Mouse (Mus musculus): ENCODE measurements around the gene Eya2.

Gene Eya2

GRCm38 (mm10) chr2:165717182-165718176 lies 122.6 kb downstream of the Eya2 start:
- DNase-seq (ENCODE audit: low spot score) = no peak

DNA sequence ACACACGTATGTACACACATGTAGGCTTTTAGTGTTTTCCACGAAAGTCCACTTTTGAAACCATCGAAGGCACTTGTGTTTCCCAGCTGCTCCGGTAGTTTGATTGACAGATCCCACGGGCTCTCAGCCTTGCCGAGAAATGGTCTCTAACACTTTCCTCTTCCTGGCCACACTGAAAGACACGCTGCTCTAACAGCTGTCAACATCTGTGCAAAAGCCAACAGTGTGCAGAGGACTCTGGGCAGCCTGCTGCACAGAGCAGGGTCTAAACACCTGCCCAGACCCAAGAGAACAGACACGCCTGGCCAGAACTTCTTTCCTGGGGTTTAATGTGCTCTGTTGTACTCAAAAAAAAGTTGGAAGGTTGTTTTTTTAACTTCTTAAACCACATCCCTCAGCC lies 124.5 kb downstream of the Eya2 start:
- no peak for DNase-seq (ENCODE audit: low spot score)

- no peak for DNase-seq (ENCODE audit: low spot score)
Measured at GRCm38 (mm10) chr2:165721941-165722340, 127.1 kb downstream of the Eya2 start.

GRCm38 (mm10) chr2:165732552-165733238 lies 137.9 kb downstream of the Eya2 start:
- DNase-seq (ENCODE audit: low spot score) = no peak

GRCm38 (mm10) chr2:165733701-165734100 lies 138.9 kb downstream of the Eya2 start:
- no peak for DNase-seq (ENCODE audit: low spot score)

- DNase-seq (ENCODE audit: low spot score) = no peak
Measured at GRCm38 (mm10) chr2:165736297-165736696, 141.5 kb downstream of the Eya2 start.

- no peak for DNase-seq (ENCODE audit: low spot score)
Measured at GRCm38 (mm10) chr2:165740381-165740780, 145.5 kb downstream of the Eya2 start.

- no peak for DNase-seq (ENCODE audit: low spot score)
Measured at GRCm38 (mm10) chr2:165740982-165741381, 146.2 kb downstream of the Eya2 start.

DNA sequence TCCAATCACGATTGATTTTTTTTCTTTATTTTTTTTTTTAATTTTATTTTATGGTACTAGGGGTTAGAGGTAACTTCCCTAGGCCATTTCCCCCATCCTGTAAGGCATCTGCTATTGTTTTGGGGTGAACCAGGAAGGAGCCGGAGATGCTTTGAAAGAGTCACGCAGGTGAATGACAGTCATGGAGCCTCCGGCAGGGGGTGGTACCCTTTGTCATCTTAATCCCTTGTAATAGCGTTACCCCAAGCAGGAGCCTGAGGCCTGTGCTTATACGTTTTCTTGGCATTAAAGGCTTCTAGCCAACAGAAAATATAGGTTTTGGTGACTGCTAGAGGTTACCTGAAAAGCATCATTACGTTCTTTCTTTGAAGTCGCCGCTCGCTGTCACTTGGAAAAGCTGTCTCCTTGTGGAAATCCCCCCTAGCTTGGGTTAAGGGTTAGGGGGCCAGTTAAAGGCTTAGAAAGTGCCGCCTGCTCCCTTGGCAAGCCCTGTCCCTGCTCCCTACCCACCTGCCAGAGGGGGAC lies 146.8 kb downstream of the Eya2 start:
- DNase-seq (ENCODE audit: low spot score) = no peak

DNA sequence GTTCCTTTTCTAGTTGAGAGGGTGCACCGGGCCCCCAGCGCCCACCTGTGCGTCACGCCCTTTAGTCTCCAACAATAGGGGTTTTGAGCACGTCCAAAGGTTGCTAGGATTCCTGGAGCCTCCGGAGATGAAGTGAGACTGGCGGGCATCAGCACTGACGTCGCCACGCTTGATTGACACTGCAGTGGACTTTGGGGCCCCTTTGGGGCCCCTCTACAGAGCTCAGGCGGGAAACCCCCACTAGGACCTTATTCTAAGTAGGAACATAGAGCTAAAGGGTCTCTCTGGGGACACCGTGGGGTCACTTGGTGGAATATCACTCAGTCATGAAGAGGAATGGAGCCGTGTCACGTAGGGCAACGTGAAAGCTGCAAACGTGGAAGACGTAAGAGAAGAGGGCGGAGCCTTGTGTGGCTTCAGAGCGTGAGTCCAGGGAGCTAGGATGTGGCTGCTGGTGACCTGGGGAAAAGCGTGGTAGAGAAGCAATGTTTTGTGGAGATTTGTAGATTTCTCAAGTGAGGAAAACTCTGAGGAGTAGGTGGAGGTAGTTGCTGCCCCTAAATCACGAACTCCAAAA lies 147.5 kb downstream of the Eya2 start:
- no peak for DNase-seq (ENCODE audit: low spot score)

DNA sequence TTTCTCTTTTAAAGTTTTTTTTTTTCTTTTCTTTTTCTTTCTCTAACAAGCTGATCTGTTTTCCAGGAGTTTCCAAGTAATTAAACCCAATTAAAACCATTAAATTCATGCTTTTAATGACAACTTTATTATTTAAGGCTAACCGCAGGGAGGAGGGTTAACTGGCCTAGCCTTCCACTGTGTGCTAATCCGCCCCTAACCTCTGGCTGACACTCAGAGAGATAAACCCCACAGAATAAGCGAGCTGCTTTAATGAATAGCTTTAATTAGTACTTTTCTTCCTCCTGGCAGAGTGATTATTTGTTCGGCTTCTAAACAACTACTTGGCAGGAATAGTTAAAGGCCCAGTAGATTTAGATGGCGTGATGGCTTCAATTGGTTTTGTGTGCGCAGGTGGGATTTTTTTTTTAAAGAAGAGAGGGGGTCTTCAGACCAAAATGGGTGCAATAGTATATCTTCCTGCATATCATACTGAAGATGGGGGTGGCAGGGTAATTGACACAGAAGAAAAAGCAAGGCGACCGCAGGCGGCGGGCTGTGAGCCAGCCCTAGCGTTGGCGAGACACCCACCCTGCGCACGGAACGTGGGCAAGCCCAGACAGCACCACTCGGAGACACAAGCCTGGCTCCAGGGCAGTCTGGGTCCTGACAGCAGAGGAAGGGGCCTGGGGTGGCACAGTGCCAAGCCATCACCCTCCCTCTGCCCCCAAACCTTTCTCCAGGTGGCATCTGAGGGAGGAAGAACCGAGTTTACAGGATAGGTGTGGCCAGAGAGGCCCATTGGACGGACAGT lies 150.7 kb downstream of the Eya2 start:
- no peak for DNase-seq (ENCODE audit: low spot score)

DNA sequence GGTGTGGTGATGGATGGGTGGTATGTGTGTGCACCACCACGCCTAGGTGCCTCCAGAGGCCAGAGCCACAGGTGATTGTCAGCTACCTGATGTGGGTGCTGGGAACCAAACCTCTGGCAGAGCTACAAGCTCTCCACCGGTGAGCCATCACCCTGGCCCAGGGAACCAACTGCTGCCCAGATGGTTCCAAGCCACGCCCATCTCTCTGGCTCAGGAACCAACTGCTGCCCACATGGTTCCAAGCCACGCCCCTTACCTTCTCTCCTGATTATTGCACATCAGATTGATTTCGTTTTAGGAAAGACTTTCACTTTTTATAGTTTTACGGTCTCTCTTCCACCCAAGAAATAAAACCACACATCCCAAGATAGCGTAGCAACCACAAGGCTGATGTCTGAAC lies 153.1 kb downstream of the Eya2 start:
- DNase-seq (ENCODE audit: low spot score) = no peak

GRCm38 (mm10) chr2:165748426-165748825 lies 153.6 kb downstream of the Eya2 start:
- no peak for DNase-seq (ENCODE audit: low spot score)

DNA sequence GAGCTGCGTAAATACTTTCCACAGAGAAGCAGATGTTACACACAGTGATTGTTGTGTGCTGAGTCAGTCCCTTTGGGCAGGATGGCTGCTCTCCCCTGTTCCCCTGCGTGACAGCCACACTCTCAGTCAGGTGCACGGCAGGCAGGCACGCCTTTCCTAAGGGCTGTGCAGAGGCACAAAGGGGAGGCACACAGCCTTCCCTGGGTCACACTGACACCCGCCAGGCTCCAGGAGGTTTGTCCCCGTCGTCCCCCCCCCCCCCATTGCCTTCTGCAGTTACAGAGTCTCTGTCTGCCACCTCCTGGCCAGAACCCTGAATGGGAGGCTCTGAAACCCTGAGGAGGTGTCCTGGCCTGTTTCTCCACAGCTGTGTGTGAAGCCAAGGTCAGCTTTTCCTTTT lies 156.2 kb downstream of the Eya2 start:
- DNase-seq (ENCODE audit: low spot score) = peak; percentile 51

DNA sequence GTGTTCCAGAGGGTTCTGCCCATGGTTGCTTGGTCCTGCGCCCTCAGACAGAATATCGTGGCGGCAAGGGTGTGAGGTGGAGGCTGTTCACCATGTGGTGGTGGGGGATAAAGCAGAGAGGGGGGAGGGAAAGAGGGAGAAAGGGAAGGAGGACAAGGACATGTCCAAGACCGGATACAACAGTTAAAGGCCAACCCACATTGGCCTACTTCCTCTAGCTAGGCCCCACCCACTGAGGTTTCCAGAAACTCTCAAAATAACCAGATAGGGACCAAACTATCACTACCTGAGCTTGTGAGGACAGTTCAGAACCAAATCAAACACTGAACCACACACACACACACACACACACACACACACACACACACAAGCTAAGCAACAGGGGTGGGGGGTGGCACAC lies 157.9 kb downstream of the Eya2 start:
- DNase-seq (ENCODE audit: low spot score) = no peak

GRCm38 (mm10) chr2:165757799-165758198 lies 163.0 kb downstream of the Eya2 start:
- no peak for DNase-seq (ENCODE audit: low spot score)

GRCm38 (mm10) chr2:165758534-165758933 lies 163.7 kb downstream of the Eya2 start:
- no peak for DNase-seq (ENCODE audit: low spot score)

DNA sequence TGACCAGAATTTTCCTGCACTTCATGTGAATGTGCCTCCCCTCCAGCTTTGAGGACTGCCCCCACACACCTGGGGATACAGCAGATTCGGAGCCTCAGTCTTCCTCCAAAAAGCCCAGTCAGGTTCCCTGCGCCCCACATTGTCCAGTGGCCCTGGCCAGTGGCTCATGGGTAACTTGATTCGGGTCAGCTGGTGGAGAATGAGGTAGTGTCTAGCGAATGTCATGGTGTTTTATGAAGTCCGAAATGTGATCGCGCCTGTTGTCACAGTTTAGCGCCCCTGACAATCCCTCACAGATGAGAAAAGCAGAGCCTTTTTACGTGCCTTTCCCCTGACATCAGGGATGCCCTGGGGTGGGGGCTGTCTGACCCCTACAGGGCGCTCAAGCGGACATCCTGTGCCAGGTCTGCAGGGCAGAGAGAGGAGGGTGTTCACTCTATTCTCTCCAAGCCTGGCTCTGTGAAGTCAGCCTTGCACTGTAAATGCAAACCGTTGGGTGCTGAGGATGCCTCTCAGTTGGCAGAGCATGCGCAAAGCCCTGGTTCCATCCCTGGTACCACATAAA lies 164.7 kb downstream of the Eya2 start:
- no peak for DNase-seq (ENCODE audit: low spot score)

DNA sequence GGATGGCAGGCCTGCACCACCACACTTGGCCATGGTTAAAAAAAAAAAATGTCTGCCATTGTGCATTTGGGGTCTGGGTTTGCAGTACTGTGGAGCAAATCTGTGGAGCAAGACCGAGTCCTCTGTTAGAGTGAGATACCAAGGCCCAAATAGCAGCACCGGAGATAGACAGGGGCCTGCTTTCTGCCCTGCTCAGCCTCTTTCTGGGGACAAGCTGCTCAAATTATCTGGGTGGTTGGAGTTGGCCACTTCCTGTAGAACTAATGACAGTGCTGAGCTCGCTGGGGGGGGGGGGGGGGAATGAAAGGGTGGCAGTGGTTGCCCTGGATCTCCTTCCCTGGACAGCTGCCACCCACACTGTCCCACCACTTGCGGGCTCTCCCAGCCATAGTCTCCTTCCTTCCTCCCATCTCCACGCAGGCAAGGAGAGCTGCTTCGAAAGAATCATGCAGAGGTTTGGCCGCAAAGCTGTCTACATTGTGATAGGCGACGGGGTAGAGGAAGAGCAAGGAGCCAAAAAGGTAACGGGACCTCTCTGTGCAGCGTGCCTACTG lies 174.1 kb downstream of the Eya2 start:
- no peak for DNase-seq (ENCODE audit: low spot score)

- DNase-seq (ENCODE audit: low spot score) = no peak
Measured at GRCm38 (mm10) chr2:165769375-165769948, 174.6 kb downstream of the Eya2 start.

GRCm38 (mm10) chr2:165778927-165779326 lies 184.1 kb downstream of the Eya2 start:
- DNase-seq (ENCODE audit: low spot score) = peak; percentile 25
